Mouse (Mus musculus) frontal cortex, adult 2 months (tissue): ENCODE measurements around the gene Pramel1. TPM values are rescaled to one million over a fixed set of nuclear protein-coding genes. Genes with fewer than 3 reads are reported as not detected.

Source experiments
- polyA plus RNA-seq: library from polyadenylated mRNA; depleted of rRNA; stranded (reverse); fragments of >200 nt; gene quantifications from 2 replicates; pipeline ENCODE4 v1.2.3, GENCODE M21; 2012; rRNA removed

Gene Pramel1
- polyA plus RNA-seq, 1 experiment = 0.06 TPM

Other genes starting within 250 kb of the Pramel1 start
- gene Prdm2, start 181.4 kb upstream of the Pramel1 start, polyA plus RNA-seq = 19.2 and 19.6 TPM in 2 replicates
- gene Pdpn, start 94.9 kb upstream of the Pramel1 start, polyA plus RNA-seq = 12.3 and 15.7 TPM in 2 replicates
- 2.8 and 3.9 TPM in 2 replicates for gene Lrrc38, start 44.7 kb upstream of the Pramel1 start, polyA plus RNA-seq
- gene Pramef8, start 18.0 kb downstream of the Pramel1 start, polyA plus RNA-seq = 9.4 and 9.5 TPM in 2 replicates
- gene Oog4, start 55.9 kb downstream of the Pramel1 start, polyA plus RNA-seq = not detected in 2 replicates
- not detected in 2 replicates for gene Gm13043, start 116.9 kb downstream of the Pramel1 start, polyA plus RNA-seq
- gene Gm13040, start 141.5 kb downstream of the Pramel1 start, polyA plus RNA-seq = not detected in 2 replicates
- not detected in 2 replicates for gene BC080695, start 157.3 kb downstream of the Pramel1 start, polyA plus RNA-seq
- not detected in 2 replicates for gene Gm13057, start 157.3 kb downstream of the Pramel1 start, polyA plus RNA-seq
- not detected in 2 replicates for gene Gm13083, start 220.6 kb downstream of the Pramel1 start, polyA plus RNA-seq